Mouse (Mus musculus): Measurements from ENCODE around the gene Ccnjl.

DNA sequence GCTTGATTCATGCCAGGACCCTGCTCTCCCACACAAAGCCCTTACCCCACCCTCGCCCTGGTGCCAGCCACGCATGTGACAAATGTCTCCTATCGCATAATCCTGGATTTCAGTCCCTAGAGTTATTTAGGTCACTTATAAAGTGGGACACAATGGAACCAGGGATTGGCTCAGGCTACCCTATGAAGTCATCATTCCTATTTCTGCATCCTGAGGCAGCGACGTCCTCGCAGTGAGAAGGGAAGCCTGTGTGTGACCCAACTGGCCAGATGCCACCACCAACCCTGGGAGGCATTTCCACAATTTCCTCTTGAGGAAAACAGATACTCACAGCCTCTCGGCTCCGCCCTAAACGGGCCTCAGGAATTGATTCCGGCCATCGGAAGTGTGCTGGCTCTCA, 41.0 kb downstream of the Ccnjl start:
- TF ChIP-seq GATA1 (IDR thresholded peaks at IDR 0.05; ENCODE audit: borderline replicate concordance, low read length) (no peak), FLI1 (IDR thresholded peaks at IDR 0.05; ENCODE audit: low read length) (no peak)
